Mouse (Mus musculus) heart, embryonic 12.5 days (tissue): ENCODE results near the gene 4931414P19Rik. TPM values are rescaled to one million over a fixed set of nuclear protein-coding genes. Genes with fewer than 3 reads are reported as not detected.

Experiments used
- ATAC-seq: fragments of 200-750 bp; cut with Nextera tagmentation; 2 replicates; pipeline ENCODE4 v1.8.0; 2017; ENCODE audit warnings: moderate TSS enrichment, moderate library complexity; ENCODE audit not compliant: insufficient number of reproducible peaks, low FRiP score
- H3K27ac ChIP-seq: fragments of 300-500 bp; sonication (generic); 2 replicates; pipeline ENCODE4 v1.5.1; 2016; ENCODE audit warnings: mild to moderate bottlenecking, moderate library complexity; ENCODE audit not compliant: poor library complexity, severe bottlenecking
- H3K27me3 ChIP-seq: fragments of 300-500 bp; sonication (generic); replicated peaks from 2 replicates; pipeline ENCODE4 v1.6.1; 2016; ENCODE audit warnings: mild to moderate bottlenecking, moderate library complexity
- H3K36me3 ChIP-seq: fragments of 300-500 bp; sonication (generic); 2 replicates; pipeline ENCODE4 v1.6.1; 2016; ENCODE audit warnings: mild to moderate bottlenecking, moderate library complexity
- H3K4me1 ChIP-seq: fragments of 300-500 bp; sonication (generic); replicated peaks from 2 replicates; pipeline ENCODE4 v1.6.1; 2016; ENCODE audit warnings: mild to moderate bottlenecking
- H3K4me2 ChIP-seq: fragments of 300-500 bp; sonication (generic); 2 replicates; pipeline ENCODE4 v1.6.1; 2016; ENCODE audit warnings: mild to moderate bottlenecking, moderate library complexity
- H3K4me3 ChIP-seq: fragments of 300-500 bp; sonication (generic); 2 replicates; pipeline ENCODE4 v1.5.1; 2016; ENCODE audit warnings: mild to moderate bottlenecking
- H3K9ac ChIP-seq: fragments of 300-500 bp; sonication (generic); 2 replicates; pipeline ENCODE4 v1.6.1; 2016; ENCODE audit warnings: mild to moderate bottlenecking, moderate library complexity
- H3K9me3 ChIP-seq: fragments of 300-500 bp; sonication (generic); replicated peaks from 2 replicates; pipeline ENCODE4 v1.6.1; 2016; ENCODE audit warnings: mild to moderate bottlenecking, moderate library complexity
- WGBS: fragments of 180-500 bp; shearing (Covaris S2); methylation state at CpG from one replicate; pipeline ENCODE4 v1.1.7; 2016; 5-methylcytosine and 5-hydroxymethylcytosine counted together
- polyA plus RNA-seq: library from polyadenylated mRNA; unstranded; fragments of >200 nt; fragmentation: Nextera tagmentation; extraction: Ambion mirVana; gene quantifications from 2 replicates; pipeline ENCODE4 v1.2.1, GENCODE M21; 2016

The 4931414P19Rik gene
- polyA plus RNA-seq, result 6.4 and 6.8 TPM in 2 replicates

- WGBS, result under 1% methylated on average over 39 of the region's 39 CpGs
- Histone ChIP-seq H3K27me3 (no peaks in the 10 kb centered on the region), H3K9ac (peak within 1 kb of the TSS; percentile 70), H3K4me1 (peaks cover 8% of the 10 kb centered on the region), H3K36me3 (0 out of 2 replicates have a peak, but pooled peaks cover 3% of the 10 kb centered on the region), H3K4me2 (peak within 1 kb of the TSS; percentile 70), H3K4me3 (peak within 1 kb of the TSS; percentile 51), H3K27ac (peak within 1 kb of the TSS; percentile 74), H3K9me3 (no peaks in the 10 kb centered on the region)
- peak; percentile 72 for ATAC-seq
These were observed at the start of gene 4931414P19Rik for GRCm38 (mm10) chr14:54605752-54606321. Gene 4931414P19Rik, minus strand, starts transcription at chr14:54605993.

DNA sequence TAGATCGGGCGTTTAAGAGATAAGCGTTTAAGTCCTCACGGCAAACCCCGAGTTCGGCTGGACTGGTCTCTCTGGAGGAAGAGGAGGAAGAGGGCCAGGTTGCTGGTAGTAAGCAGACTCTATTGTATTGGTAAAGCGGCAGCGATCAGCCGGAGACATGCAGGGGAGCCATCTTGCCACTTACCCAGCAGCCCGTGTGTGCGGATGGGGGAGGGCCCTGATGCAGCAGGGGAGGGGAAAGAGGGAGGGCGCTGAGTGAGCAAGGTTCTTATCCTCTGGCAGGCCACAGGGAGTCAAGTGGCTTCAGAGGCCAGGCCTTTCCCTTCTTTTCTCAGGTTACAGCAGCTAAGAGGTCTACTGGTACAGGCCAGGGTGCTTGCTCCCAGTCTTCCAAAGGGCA lies 47.7 kb upstream of the 4931414P19Rik start:
- peak; percentile 89 for ATAC-seq
- H3K27ac ChIP-seq, result peak overlapping the region; percentile 87
- H3K27me3 ChIP-seq, result no peaks in the 10 kb centered on the region
- no peaks in the 10 kb centered on the region for H3K9me3 ChIP-seq
- peak overlapping the region; percentile 85 for H3K9ac ChIP-seq
- peak overlapping the region; percentile 61 for H3K4me3 ChIP-seq
- 1% methylated on average over 12 of the region's 12 CpGs for WGBS
- peaks cover 41% of the 10 kb centered on the region for H3K4me1 ChIP-seq
- peaks cover 70% of the 10 kb centered on the region for H3K36me3 ChIP-seq
- H3K4me2 ChIP-seq, result peak overlapping the region; percentile 84

DNA sequence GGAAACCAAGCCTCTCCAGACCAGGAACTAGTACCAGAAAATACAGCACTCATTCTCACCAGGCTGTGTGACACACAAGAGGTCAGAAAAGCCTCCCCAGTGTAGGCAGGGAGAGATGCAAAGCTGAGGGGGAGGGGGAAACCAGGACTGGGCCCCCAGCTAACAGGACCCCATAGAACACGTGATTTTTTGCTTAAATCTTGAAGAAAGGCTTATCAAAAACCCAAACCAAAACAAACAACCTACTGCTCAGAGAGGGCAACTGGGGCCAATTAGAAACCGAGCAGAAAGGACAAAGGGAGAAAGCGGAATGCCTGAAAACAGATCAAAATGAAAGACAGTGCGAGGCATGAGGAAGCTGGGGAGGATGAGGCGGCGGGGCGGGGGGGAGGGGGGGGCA lies 47.0 kb upstream of the 4931414P19Rik start:
- Histone ChIP-seq H3K9ac (peak overlapping the region; percentile 85), H3K36me3 (peaks cover 70% of the 10 kb centered on the region), H3K9me3 (no peaks in the 10 kb centered on the region), H3K4me1 (peaks cover 41% of the 10 kb centered on the region), H3K4me2 (peak overlapping the region; percentile 84), H3K4me3 (peak overlapping the region; percentile 61), H3K27me3 (no peaks in the 10 kb centered on the region), H3K27ac (peak overlapping the region; percentile 87)
- 0% methylated on average over 7 of the region's 7 CpGs for WGBS
- ATAC-seq, result no peak

DNA sequence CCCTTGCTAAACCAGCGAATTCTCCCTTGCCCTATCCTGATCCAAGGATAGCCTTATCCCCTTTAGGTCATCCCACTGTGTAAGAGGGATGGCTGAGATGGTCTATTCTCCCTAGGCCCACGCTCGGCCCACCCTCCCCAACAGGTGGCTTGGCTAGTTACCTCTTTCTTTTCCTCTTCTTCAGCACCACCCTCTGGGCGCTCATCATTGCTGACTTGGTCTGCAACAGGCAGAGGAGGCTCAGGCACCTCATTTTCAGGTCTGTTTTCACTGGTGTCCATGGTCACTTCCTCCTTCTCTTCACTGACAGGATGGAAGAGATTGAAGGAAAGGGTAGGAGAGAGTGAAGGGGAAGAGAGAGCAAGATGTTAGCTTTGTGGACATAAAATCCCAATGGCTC lies 45.8 kb upstream of the 4931414P19Rik start:
- H3K4me3 ChIP-seq, result no peak overlapping the region
- H3K27me3 ChIP-seq, result no peaks in the 10 kb centered on the region
- no peak for ATAC-seq
- H3K27ac ChIP-seq, result peak overlapping the region; percentile 14; the same call in 1 of the 2 replicates
- H3K4me1 ChIP-seq, result peaks cover 41% of the 10 kb centered on the region
- peaks cover 71% of the 10 kb centered on the region for H3K36me3 ChIP-seq
- 0 out of 2 replicates have a peak overlapping the region, but pooled peaks have one; percentile 17 for H3K9ac ChIP-seq
- 77% methylated on average over 4 of the region's 4 CpGs for WGBS
- peak overlapping the region; percentile 84; the same call in 1 of the 2 replicates for H3K4me2 ChIP-seq
- H3K9me3 ChIP-seq, result no peaks in the 10 kb centered on the region

DNA sequence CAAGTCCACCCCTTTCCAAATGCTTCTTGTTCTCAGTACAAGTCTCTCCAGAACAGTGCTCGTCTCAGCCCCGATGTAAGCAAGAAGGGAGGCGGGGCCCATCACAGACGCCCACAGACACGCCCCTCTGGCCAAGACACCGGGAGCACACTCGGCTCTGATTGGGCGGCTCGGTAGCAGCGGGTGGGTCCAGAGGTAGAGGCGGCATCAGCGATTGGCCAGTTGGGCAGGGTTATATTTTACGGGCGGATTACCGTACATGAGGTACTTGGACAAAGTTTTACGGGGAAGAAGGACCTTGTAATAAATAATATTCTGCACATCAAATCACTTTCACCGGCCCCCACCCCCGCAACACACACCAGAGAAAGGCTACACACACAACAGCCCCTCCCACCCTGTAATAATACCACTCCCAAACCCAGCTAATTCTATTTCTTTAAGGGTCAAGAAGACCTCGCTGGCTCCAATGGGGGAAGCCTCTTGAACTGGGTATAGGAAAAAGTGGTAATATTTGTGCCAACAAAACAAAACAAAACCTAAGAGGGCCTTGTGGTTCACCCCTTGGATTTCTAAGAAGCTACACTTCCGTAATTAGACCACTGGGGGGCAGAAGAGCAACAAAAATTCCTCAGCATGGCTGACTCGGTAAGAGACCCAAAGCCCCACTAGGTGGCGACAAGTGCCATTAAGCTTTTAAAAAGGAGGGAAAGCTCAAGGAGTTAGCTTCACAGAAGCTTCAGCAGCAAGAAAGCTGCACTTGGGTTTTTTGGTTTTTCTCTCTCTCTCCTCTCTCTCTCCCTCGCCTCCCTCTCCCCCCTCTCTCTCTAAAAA lies 45.0 kb upstream of the 4931414P19Rik start:
- Histone ChIP-seq H3K9ac (0 out of 2 replicates have a peak overlapping the region, but pooled peaks have one; percentile 17), H3K4me1 (peaks cover 41% of the 10 kb centered on the region), H3K4me2 (no peak overlapping the region), H3K36me3 (peaks cover 71% of the 10 kb centered on the region), H3K9me3 (no peaks in the 10 kb centered on the region), H3K27ac (0 out of 2 replicates have a peak overlapping the region, but pooled peaks have one; percentile 14), H3K4me3 (no peak overlapping the region), H3K27me3 (no peaks in the 10 kb centered on the region)
- ATAC-seq, result peak; percentile 43; the same call in 1 of the 2 replicates
- 62% methylated on average over 23 of the region's 23 CpGs for WGBS

DNA sequence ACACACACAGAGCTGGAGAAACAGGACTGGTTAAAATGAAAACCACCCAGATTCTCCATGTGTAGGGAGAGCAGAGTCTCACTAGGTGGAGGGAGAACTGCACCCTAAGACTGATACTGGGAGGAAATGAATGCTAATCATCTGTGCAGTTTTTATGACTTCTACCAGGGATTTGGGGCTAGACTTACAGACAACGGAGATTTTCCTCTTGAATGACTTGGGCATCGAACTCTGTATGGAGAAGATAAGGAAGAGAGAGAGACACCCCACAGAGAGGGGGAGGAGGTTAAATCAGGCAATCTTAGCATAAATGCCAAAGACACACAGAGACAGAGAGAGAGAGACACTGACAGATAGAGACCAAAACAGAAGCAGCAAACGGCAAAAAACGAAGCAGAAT lies 42.1 kb upstream of the 4931414P19Rik start:
- WGBS, result 80% methylated on average over 4 of the region's 4 CpGs

GRCm38 (mm10) chr14:54646898-54647636 lies 41.3 kb upstream of the 4931414P19Rik start:
- 90% methylated on average over 8 of the region's 8 CpGs for WGBS
- peaks cover 93% of the 10 kb centered on the region for H3K36me3 ChIP-seq
- H3K27me3 ChIP-seq, result no peaks in the 10 kb centered on the region
- no peak overlapping the region for H3K4me2 ChIP-seq
- H3K4me3 ChIP-seq, result no peak overlapping the region
- H3K9me3 ChIP-seq, result no peaks in the 10 kb centered on the region
- ATAC-seq, result no peak
- peaks cover 21% of the 10 kb centered on the region for H3K4me1 ChIP-seq
- no peak overlapping the region for H3K9ac ChIP-seq
- no peak overlapping the region for H3K27ac ChIP-seq

More for the DNA sequence above, 42.1 kb upstream of the 4931414P19Rik start:
- Histone ChIP-seq H3K9ac (no peak overlapping the region), H3K4me1 (peaks cover 29% of the 10 kb centered on the region), H3K4me3 (no peak overlapping the region), H3K27me3 (no peaks in the 10 kb centered on the region), H3K36me3 (peaks cover 85% of the 10 kb centered on the region), H3K4me2 (no peak overlapping the region), H3K9me3 (no peaks in the 10 kb centered on the region), H3K27ac (no peak overlapping the region)
- ATAC-seq, result no peak

GRCm38 (mm10) chr14:54646455-54646854 lies 40.7 kb upstream of the 4931414P19Rik start:
- no peak overlapping the region for H3K4me3 ChIP-seq
- 92% methylated on average over 17 of the region's 17 CpGs for WGBS
- H3K4me2 ChIP-seq, result no peak overlapping the region
- no peaks in the 10 kb centered on the region for H3K9me3 ChIP-seq
- peaks cover 90% of the 10 kb centered on the region for H3K36me3 ChIP-seq
- no peak for ATAC-seq
- no peak overlapping the region for H3K27ac ChIP-seq
- no peak overlapping the region for H3K9ac ChIP-seq
- no peaks in the 10 kb centered on the region for H3K27me3 ChIP-seq
- peaks cover 15% of the 10 kb centered on the region for H3K4me1 ChIP-seq

- Histone ChIP-seq H3K4me1 (peaks cover 10% of the 10 kb centered on the region), H3K27me3 (no peaks in the 10 kb centered on the region), H3K4me2 (no peak overlapping the region), H3K36me3 (peaks cover 70% of the 10 kb centered on the region), H3K27ac (no peak overlapping the region), H3K9me3 (no peaks in the 10 kb centered on the region), H3K4me3 (no peak overlapping the region), H3K9ac (no peak overlapping the region)
- WGBS, result 79% methylated on average over 9 of the region's 9 CpGs
- no peak for ATAC-seq
These were observed 38.5 kb upstream of the 4931414P19Rik start for GRCm38 (mm10) chr14:54644294-54644693.

- no peak for ATAC-seq
- Histone ChIP-seq H3K9ac (no peak overlapping the region), H3K4me3 (no peak overlapping the region), H3K27ac (no peak overlapping the region), H3K4me2 (no peak overlapping the region), H3K9me3 (no peaks in the 10 kb centered on the region), H3K36me3 (peaks cover 70% of the 10 kb centered on the region), H3K4me1 (peaks cover 10% of the 10 kb centered on the region), H3K27me3 (no peaks in the 10 kb centered on the region)
- 74% methylated on average over 2 of the region's 2 CpGs for WGBS
These were observed 37.2 kb upstream of the 4931414P19Rik start for GRCm38 (mm10) chr14:54643011-54643410.
